Mouse (Mus musculus) thymus, postnatal 36 days (tissue): Measurements from ENCODE around the gene Atp8a1.
A peak's percentile ranks its signal among the peaks of the same experiment; 100 is the strongest.

ENCODE experiments used
- DNase-seq, 2 experiments: peaks; one replicate each; pipeline ENCODE4 v3.0.0; 2022; ENCODE audit warnings: mixed read lengths in 2 of 2

Gene Atp8a1

DNA sequence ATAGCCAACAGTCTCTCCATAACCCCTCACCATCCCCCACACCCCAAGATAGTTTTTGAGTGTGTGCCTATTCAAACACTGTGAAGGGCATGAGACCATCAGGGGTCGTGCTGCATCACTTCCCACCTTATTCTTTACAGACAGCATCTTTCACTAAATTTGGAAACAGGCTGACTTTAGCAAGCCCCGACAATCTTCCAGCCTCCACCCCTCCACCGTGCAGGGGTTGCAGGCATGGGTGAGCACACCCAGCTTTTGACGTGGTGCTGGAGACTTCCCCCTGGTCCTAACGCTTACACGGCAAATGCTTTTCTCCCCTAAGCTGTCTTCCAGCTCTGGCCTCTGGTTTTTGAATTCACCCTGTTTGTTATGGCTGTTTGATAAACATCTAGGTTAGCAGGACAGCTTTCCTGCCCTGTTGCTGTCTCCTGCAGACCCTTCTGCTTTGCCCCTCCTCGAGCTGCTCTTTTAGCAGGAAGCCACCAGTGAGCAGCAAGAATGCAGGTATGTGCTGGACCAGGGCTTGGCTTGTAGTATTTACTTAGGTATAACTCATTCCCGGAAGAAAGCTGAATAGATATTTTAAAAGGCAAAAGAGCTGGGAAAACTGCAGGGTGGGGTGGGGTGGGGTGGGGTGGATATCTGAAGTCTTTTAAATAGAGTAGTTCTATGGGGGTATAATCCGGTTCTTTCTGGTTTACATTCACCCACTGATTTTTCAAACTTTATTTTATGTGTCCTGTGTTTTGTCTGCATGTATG is 218.9 kb downstream of the Atp8a1 start:
- no peak for DNase-seq

DNA sequence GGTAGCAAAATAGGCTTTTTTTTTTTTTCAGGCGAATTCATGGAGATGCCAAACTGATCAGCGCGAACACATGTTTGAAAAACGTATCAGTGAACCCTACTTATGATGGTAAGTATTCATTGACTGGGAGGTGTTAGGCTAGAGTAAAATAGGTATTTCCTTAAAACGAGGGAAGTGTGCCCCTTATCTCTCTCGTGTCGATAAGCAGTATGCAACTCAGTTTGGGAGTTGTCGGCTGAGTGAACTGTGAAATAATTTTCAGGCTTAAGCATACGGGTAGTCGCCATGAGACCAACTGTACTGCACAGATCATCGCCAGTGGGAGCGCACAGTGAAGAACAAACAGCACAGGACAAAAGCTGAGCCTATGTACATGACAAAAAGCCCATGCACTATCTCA is 226.0 kb downstream of the Atp8a1 start:
- DNase-seq: no peak

DNA sequence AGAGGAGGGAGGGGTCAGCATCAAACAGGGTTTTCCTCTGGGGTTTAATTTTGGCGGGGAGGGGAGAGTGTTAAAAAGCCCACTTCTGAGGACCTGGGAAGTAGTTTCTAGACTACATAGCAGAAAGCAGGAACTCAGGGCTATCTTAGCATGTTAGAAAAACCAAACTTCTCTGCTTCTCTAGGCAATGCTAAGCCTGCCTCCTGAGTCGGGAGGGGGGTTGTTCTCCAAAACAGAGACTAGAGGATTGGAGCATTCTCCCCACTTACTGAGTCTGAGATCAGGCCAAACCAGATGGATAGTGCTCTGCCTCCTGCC is 237.8 kb downstream of the Atp8a1 start:
- DNase-seq: no peak

DNA sequence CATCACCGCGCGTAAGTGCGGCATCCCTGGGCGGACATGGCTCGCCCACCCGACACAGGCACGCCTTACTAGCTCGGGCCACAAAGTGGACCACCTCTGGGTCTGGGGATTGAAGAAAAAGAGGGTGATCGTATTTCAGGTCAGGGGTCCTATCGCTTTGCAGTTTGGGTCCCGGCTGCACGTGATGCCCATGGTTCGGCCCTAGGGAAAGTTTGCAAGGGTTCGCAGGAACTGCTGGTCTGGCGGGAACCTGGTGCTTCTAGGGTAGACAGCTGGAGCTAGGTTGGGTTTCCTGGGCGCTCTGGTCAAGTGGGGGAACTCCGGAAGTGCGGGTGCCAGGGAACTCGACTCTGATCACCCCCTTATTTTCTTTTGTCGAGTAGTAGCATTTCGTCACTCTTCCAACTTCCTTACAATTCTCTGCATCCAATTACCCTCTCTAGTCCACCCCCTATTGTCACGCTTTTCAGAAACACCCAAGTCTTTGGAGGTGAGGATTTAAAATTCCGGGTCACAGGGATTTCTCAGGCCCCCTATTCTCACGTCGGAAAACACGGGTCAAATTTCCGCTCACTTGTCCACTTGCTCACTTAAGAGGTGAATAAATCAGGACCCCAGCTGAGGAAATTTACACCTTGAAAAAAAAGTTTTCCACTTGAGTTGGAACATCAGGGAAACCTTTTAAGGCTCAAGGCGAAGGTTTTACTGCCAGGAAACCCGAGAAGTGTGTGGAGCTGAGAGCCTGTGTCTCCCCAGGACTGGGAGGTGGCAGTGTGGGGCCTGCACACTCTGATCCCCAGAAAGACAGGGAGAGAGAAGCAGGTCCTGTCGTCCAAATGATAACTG is 238.3 kb downstream of the Atp8a1 start:
- DNase-seq: no peak

DNA sequence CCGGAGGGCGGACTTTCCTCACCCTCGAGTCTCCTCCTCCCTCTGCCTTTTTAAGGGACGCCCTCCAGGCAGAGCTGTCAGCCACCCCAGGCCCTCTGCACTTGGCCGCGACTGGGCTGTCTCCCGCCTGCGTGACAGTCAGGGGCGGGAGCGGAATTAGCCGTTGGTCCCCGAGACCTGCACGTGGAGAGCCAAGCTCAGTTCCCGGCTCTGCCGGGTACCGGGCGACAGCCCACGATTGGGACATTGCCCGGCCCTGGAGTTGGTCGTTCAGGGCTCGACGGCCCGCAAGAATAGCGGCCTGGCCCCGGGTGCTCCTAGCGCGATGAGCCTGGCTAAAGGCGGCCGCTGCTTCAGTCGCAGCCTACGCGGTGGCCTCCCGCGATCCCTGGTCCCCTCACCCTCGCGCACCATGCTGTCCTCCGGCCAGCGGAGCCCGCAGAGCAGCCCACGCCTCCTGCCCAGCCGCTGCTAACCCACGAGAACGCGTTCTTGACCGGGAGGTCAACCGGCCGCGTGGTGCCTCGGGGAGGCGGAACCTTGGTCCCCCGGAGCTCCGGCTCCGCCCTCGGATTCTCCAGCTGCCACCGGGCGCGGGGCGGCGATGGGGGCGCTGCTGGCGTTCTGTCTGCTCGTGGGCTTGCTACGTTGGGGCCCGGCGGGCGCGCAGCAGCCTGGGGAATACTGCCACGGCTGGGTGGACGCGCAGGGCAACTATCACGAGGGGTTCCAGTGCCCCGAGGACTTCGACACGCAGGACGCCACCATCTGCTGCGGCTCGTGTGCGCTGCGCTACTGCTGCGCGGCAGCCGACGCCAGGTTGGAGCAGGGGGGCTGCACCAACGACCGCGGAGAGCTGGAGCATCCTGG is 239.2 kb downstream of the Atp8a1 start, which contains the start of gene Shisa3:
Shisa3 (plus strand) TSS at position 79 of the 870 bp plus-strand sequence.
- DNase-seq: peak; percentile 17 to 27

DNA sequence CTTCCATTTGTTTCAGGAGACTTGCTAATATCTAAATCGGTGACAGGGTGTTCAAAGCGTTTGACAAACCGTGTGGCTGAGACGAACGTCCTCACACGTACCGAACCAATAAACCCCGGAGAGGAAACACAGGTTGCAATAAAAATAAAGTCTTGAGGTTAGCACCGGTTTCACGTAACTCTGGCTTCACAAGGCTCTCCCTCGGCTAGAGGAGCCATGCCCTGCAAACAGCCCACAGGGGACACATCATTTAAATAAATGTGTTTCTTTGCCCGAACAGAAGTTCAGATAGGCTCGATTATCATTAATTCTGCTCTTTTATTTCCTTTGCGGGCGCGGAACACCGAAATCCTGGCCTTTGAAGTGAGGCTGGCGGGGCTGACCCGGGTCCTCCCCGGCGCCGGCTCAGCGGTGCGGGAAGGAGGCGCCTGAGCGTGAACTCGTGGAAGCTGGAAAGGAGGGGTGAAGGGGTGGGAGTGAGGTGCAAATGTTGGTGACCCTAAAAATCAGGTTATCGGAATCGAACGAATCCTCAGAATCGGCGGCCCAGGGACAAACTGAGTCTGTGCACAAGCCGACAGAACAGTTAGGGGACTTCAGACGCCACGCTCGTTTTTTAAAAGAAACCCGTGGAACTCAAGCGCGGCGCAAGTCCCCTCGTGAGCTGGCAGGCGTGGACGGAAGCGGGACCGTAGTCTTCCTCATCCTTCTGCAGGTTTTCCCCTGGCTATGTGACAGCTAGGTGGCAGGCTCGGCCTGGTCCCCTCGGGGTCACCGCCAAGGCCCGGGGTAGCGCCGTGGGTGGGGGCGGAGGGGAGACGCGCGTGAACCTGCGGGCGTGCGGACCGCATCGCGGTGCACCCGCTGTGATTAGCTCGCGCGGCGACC is 240.1 kb downstream of the Atp8a1 start:
- peak; percentile 8 to 11 for DNase-seq

DNA sequence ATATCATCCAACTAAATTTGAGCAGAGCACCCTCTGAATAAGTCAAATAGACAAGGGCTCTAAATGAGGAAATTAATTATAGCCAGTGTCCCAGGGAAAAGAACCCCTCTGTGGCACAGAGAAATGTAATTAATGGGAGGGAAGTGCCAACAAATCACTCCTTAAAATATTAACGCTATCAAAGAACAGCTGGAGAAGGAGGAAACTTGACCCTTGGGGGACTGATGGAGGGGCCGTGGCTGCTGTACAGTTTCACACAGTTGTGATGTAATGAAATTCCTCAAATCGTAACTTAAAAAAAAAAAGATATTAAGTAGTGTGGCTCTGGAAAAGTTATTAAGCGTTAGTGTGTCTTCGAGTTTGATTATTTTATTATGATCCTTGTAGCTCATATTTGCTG is 241.3 kb downstream of the Atp8a1 start:
- DNase-seq: no peak

DNA sequence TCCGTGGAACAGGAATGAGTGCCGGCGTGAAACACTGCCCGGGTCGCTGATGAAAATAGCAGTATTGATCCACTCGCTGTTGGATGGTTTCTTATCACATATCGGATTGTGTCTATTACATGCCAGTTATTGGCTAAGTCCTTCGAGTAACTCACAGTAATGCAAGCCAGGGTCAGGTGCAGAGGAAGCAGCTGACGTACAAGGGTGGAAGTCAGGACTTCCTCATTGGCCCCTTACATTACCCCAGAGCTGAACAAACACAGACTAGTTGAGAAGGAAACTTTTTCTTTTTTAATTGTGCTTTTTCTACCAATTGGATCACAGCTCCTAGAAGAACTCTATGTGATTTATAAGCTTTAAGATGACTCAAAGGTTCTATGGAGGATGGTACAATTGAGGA is 247.3 kb downstream of the Atp8a1 start:
- DNase-seq: no peak

DNA sequence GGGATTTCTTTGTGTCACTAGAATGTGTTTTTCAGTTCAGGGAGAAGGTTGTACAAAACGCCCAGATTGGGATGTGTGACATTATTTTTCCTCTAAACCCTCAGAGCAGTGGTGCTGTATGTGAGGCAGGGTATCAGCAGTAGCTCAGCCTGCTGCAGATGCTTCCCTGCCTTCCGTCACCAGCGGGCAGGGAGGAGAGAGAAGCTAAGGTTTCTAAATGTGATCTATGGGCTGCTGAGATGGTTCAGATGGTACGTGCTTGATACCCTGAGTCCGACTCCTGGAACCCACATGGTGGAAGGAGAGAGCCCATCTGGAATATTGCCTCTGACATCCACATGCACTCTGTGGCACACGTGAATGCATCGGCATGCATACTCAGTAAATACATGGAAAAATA is 251.6 kb downstream of the Atp8a1 start:
- DNase-seq: no peak

DNA sequence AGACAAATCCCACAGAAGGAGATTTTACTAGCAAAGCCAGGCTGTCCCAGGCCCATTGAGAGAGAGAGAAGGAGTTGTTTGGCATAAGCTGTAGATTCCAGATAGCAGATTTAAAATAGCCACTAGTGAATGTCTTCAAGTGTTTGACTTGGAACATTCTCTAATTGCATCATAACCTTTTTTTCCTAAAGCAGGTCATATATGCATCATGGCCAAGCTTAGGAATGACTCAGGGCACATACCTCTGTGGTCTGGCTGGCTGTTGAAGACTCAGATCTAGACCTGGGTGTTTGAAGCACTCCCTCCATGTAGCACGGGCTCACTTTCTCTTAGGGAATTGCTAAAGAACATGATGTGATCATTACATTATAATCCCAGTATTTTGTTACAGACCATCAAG is 252.2 kb downstream of the Atp8a1 start:
- no peak for DNase-seq

DNA sequence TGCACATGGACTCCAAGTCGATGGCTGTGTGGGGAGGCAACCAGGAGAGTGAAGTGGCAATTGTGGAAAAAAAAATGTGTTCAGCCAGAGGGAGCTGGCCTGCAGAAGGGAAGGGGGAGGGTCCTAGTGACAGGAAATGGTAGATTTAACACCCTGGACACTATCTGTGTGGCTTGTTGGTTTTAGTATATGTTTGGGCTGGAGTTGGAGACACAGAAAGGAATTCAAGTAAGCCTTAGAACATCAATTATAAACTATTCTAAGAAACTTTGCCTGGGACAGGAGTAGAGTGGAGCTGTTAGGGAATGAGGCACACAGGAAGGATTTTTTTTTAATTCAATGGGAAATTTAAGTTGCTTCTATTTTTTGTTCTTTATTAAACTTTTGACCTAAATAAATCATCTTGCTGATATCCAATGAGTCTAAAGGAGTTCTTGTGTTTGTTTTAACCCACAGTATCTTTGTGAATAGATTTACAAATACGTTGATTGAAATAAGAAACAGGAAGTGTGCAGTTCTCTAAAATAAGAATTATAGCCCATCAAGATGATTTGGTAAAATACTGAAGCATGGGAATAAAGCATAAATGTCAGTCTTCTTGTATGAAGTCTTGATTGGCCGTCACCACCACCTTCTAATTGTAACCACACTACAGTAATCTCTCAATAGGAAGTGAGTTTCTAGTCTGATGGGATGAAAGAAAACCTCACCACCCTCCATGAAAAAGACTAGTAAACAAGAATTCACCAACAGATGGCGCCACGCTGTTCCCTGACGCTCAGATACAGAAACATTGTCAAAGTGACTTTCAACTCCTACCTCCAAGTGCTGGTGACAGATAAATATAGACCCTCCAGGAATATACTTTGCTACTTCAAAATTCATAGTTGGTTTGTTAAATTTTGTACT is 267.3 kb downstream of the Atp8a1 start:
- DNase-seq: no peak

DNA sequence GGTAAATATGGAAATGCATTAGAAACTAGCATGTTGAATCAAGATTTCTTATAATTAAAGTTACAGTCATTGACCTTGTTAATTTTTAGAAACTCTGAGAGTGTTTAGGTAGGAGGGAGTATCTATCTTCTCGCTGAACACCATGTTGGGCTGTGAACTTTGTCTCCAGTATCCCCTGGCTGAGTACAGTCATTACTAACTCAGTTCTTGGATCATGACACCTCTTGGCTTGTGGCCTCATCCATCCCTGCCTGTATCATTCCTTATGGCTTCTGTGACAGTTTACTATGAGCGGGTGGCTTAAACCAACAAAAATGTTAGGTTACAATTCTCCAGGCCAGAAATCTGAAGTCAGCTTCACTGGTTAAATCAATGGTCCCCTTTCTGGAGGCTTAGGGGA is 271.5 kb downstream of the Atp8a1 start:
- DNase-seq: no peak

DNA sequence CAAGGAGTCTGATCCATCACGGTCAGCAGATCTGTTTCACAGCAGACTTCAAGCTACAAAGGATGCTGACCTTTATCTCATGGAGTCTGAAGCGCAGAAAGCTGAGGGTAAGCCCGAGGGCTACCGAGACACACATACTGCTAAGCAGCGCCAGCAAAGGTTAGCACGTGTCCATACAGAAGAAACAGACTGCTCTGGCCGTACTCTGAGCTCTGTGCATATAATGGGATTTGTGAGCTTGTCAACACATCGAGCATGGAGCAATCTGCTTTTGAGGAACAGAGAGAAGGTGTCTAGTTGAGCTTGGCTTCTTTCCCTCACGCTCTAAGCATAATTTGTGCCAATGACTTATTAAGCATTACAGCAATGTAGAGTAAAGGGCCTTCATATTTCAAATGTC is 273.2 kb downstream of the Atp8a1 start:
- no peak for DNase-seq

DNA sequence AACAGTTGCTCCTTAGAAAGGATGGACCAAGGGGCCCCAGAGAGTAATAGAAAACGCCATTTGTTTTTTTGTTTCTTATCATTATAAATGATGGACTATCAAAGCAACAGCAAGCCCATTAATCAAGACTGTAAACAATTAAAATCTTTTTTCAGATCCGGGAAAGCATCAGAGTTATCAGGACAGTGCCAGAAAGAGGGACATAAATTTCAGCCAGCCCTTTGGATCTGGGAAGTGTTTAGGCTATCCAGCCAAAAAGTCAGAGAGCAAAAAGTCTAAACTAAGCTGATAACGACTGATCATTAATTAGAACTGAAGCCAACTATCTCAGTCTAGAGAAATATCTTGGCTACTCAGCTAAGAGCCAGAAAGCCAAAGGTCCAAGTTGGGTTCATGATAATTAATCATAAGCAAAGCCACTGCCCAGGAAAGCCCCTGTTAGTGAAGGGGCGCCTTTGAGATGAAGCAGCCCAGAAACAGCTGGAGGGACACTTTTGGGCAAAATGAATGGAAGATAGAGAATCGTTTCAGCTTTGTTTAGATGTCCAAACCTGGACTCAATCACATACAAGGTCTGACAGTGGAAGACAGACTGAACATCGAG is 274.6 kb downstream of the Atp8a1 start:
- DNase-seq: no peak
